Mouse (Mus musculus) stomach, postnatal 0 days (tissue): ENCODE results near the gene Gjb5.

Experiments used
- CTCF ChIP-seq: IDR thresholded peaks from 2 replicates; pipeline ENCODE4 v1.5.1; 2016; ENCODE audit warnings: antibody characterized with exemption, low read depth, mild to moderate bottlenecking, moderate library complexity
- EP300 ChIP-seq: optimal IDR thresholded peaks from 2 replicates; pipeline ENCODE3; 2016; ENCODE audit warnings: antibody characterized with exemption

DNA sequence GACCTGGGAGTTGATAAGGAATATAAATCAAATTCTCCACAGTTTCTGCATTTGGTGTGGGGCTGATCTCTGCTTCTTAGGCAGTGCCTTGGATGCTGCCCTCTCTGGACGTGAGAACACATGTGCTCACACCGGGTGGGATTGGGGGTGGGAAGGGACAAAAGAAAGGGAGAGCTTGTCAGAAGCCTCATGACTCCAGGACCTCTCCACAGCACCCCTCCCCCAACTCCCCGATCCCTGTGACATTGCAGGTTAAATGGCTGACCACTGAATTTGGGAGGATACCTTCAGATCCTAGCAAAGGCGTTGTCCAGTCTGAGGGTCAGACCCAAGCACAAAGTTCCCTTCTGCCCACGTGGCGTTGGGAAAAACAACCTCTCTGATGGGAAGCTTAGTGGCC, 6.5 kb upstream of the Gjb5 start:
- TF ChIP-seq CTCF (no peak), EP300 (no peak)
